8 mouse cellular contexts compared by ENCODE assay signal in the genomic region with DNA sequence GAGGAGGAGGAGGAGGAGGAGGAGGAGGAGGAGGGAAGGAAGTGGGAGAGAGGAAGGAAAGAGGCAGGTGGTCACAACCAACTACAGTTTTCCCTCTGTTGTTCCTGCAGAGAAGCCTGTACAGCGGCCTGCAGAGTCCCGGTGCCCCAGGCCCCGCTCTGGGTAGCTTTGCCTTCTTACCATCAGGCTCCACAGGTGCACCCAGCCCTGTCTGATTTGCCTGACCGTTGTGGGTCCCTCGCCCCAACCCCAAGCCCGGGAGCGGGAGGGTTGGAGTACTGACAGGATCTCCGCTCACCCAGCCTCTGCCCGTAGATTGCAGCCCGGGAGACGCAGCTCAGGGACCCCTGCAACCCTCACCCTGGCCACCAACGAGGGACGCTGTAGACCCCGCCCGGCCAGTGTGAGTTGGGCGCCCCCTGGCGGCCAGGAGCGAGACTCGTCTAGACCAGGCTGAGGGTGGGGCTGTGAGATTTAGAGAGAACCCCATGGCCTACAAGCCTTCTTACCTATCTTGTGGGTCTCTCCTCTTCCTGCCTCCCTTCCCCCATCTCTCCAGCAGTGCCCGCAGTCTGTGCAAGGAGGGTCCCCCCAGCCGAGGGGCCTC. TPM values are rescaled to one million over a fixed set of nuclear protein-coding genes. Genes with fewer than 3 reads are reported as not detected.
DNase-seq lines count a peak whose midpoint lies in the region; ATAC-seq lines count a peak whose summit lies in the region.

No protein-coding gene starts in this region.

- peak overlapping the region; percentile 65 for H3K4me2 ChIP-seq in hindbrain, embryonic 16.5 days (ENCODE audit: low read length)
- H3K4me2 ChIP-seq in limb, embryonic 12.5 days = peak overlapping the region; percentile 58
- H3K4me2 ChIP-seq in midbrain, embryonic 13.5 days (replicated peaks) = peak overlapping the region; percentile 56

- ATAC-seq in hindbrain, embryonic 16.5 days = peak; percentile 81
- ATAC-seq in limb, embryonic 12.5 days (ENCODE audit: insufficient number of reproducible peaks, insufficient read depth, low FRiP score, low TSS enrichment, low read depth) = peak; percentile 79
- peak; percentile 91 for ATAC-seq in midbrain, embryonic 13.5 days

- peaks cover 7% of the 10 kb centered on the region for H3K27me3 ChIP-seq in hindbrain, embryonic 16.5 days (replicated peaks; ENCODE audit: control insufficient read depth, insufficient read depth, low read length)
- peaks cover 40% of the 10 kb centered on the region for H3K27me3 ChIP-seq in limb, embryonic 12.5 days
- peaks cover 29% of the 10 kb centered on the region for H3K27me3 ChIP-seq in midbrain, embryonic 13.5 days

- no peak overlapping the region for H3K27ac ChIP-seq in hindbrain, embryonic 16.5 days (ENCODE audit: low read depth, low read length)
- H3K27ac ChIP-seq in limb, embryonic 12.5 days = no peak overlapping the region
- no peak overlapping the region for H3K27ac ChIP-seq in midbrain, embryonic 13.5 days

- H3K4me1 ChIP-seq in hindbrain, embryonic 16.5 days (ENCODE audit: control insufficient read depth, insufficient read depth, low read depth, low read length) = peaks cover 4% of the 10 kb centered on the region
- peaks cover 5% of the 10 kb centered on the region; the same call in 1 of the 2 replicates for H3K4me1 ChIP-seq in limb, embryonic 12.5 days (replicated peaks)
- peaks cover 6% of the 10 kb centered on the region; the same call in 1 of the 2 replicates for H3K4me1 ChIP-seq in midbrain, embryonic 13.5 days (replicated peaks)

- under 1% methylated on average over 18 of the region's 21 CpGs for WGBS in hindbrain, embryonic 16.5 days
- 3% methylated on average over 21 of the region's 21 CpGs for WGBS in limb, embryonic 12.5 days
- 2% methylated on average over 21 of the region's 21 CpGs for WGBS in midbrain, embryonic 13.5 days

- H3K36me3 ChIP-seq in hindbrain, embryonic 16.5 days (ENCODE audit: control insufficient read depth, insufficient read depth, low read length) = no peaks in the 10 kb centered on the region
- H3K36me3 ChIP-seq in limb, embryonic 12.5 days = no peaks in the 10 kb centered on the region
- H3K36me3 ChIP-seq in midbrain, embryonic 13.5 days = no peaks in the 10 kb centered on the region

- peak; percentile 67 for DNase-seq in kidney, adult 18-20 months
- DNase-seq in kidney, adult 11 months = no peak
- DNase-seq in cerebellum, postnatal 25 days = peak; percentile 75 to 86
- peak; percentile 24 to 39 for DNase-seq in gastrocnemius, adult 8-10 months (ENCODE audit: low spot score in 2 of 2)
- peak; percentile 70 to 87 for DNase-seq in spleen, postnatal 10 days (ENCODE audit: low spot score in 2 of 2)

- H3K4me3 ChIP-seq in hindbrain, embryonic 16.5 days (ENCODE audit: low read length) = peak overlapping the region; percentile 33
- H3K4me3 ChIP-seq in limb, embryonic 12.5 days (replicated peaks) = peak overlapping the region; percentile 25
- H3K4me3 ChIP-seq in midbrain, embryonic 13.5 days (replicated peaks) = peak overlapping the region; percentile 25

- no peaks in the 10 kb centered on the region for H3K9me3 ChIP-seq in hindbrain, embryonic 16.5 days (ENCODE audit: control insufficient read depth, low read length)
- no peaks in the 10 kb centered on the region for H3K9me3 ChIP-seq in limb, embryonic 12.5 days
- H3K9me3 ChIP-seq in midbrain, embryonic 13.5 days = no peaks in the 10 kb centered on the region

- H3K9ac ChIP-seq in hindbrain, embryonic 16.5 days (ENCODE audit: low read depth, low read length) = peak overlapping the region; percentile 64
- no peak overlapping the region; the same call in 1 of the 2 replicates for H3K9ac ChIP-seq in limb, embryonic 12.5 days (replicated peaks)
- peak overlapping the region; percentile 36; the same call in 1 of the 2 replicates for H3K9ac ChIP-seq in midbrain, embryonic 13.5 days (replicated peaks)

RNA-seq across cellular contexts. Expression of gene Tmem161a, which starts 5.5 kb away (rescaled TPM):
- total RNA-seq in gastrocnemius, adult 8-10 months (2022) = 10 to 100 TPM; 77.0 to 87.6 (median 85.9) TPM
- 54.2 and 57.4 TPM in 2 replicates for polyA plus RNA-seq in hindbrain, embryonic 16.5 days (2015; fragmentation: Nextera tagmentation; extraction: Ambion mirVana)
- 67.5 and 69.9 TPM in 2 replicates for polyA plus RNA-seq in limb, embryonic 12.5 days (2016; fragmentation: Nextera tagmentation; extraction: Ambion mirVana)
- polyA plus RNA-seq in midbrain, embryonic 13.5 days (2015; fragmentation: Nextera tagmentation; extraction: Ambion mirVana) = 44.6 and 49.5 TPM in 2 replicates

RNA-seq across cellular contexts. Expression of gene Mef2b, which starts 27.1 kb away (rescaled TPM):
- under 1 TPM in 3 of 4 experiments, not detected in 1; 0.32 to 0.36 (median 0.34) TPM for total RNA-seq in gastrocnemius, adult 8-10 months (2022)
- polyA plus RNA-seq in hindbrain, embryonic 16.5 days (2015; fragmentation: Nextera tagmentation; extraction: Ambion mirVana) = 0.85 and 1.2 TPM in 2 replicates
- polyA plus RNA-seq in limb, embryonic 12.5 days (2016; fragmentation: Nextera tagmentation; extraction: Ambion mirVana) = 0.49 and 1.1 TPM in 2 replicates
- polyA plus RNA-seq in midbrain, embryonic 13.5 days (2015; fragmentation: Nextera tagmentation; extraction: Ambion mirVana) = 0.26 and 0.59 TPM in 2 replicates

RNA-seq across cellular contexts. Expression of gene Borcs8, which starts 27.3 kb away (rescaled TPM):
- total RNA-seq in gastrocnemius, adult 8-10 months (2022) = 10 to 100 TPM in 3 of 4 experiments, 1 to 10 TPM in 1; 9.8 to 14.9 (median 14.1) TPM
- 56.4 and 57.1 TPM in 2 replicates for polyA plus RNA-seq in hindbrain, embryonic 16.5 days (2015; fragmentation: Nextera tagmentation; extraction: Ambion mirVana)
- polyA plus RNA-seq in limb, embryonic 12.5 days (2016; fragmentation: Nextera tagmentation; extraction: Ambion mirVana) = 44.7 and 47.6 TPM in 2 replicates
- 53.0 and 56.5 TPM in 2 replicates for polyA plus RNA-seq in midbrain, embryonic 13.5 days (2015; fragmentation: Nextera tagmentation; extraction: Ambion mirVana)

RNA-seq across cellular contexts. Expression of gene Rfxank, which starts 27.7 kb away (rescaled TPM):
- total RNA-seq in gastrocnemius, adult 8-10 months (2022) = 10 to 100 TPM in 1 of 4 experiments, 1 to 10 TPM in 3; 8.5 to 10.6 (median 9.1) TPM
- 12.3 and 12.5 TPM in 2 replicates for polyA plus RNA-seq in hindbrain, embryonic 16.5 days (2015; fragmentation: Nextera tagmentation; extraction: Ambion mirVana)
- polyA plus RNA-seq in limb, embryonic 12.5 days (2016; fragmentation: Nextera tagmentation; extraction: Ambion mirVana) = 26.6 and 28.4 TPM in 2 replicates
- 12.5 and 13.4 TPM in 2 replicates for polyA plus RNA-seq in midbrain, embryonic 13.5 days (2015; fragmentation: Nextera tagmentation; extraction: Ambion mirVana)

RNA-seq across cellular contexts. Expression of gene Nr2c2ap, which starts 35.5 kb away (rescaled TPM):
- 1 to 10 TPM; 4.1 to 6.5 (median 4.6) TPM for total RNA-seq in gastrocnemius, adult 8-10 months (2022)
- 46.7 and 51.6 TPM in 2 replicates for polyA plus RNA-seq in hindbrain, embryonic 16.5 days (2015; fragmentation: Nextera tagmentation; extraction: Ambion mirVana)
- 21.4 and 22.7 TPM in 2 replicates for polyA plus RNA-seq in limb, embryonic 12.5 days (2016; fragmentation: Nextera tagmentation; extraction: Ambion mirVana)
- 27.2 and 30.4 TPM in 2 replicates for polyA plus RNA-seq in midbrain, embryonic 13.5 days (2015; fragmentation: Nextera tagmentation; extraction: Ambion mirVana)
